Mouse (Mus musculus) liver, embryonic 12.5 days (tissue): Measurements from ENCODE around the gene Trnau1ap. TPM values are rescaled to one million over a fixed set of nuclear protein-coding genes. Genes with fewer than 3 reads are reported as not detected.
A peak's percentile ranks its signal among the peaks of the same experiment; 100 is the strongest.

Experiments used
- ATAC-seq: fragments of 200-750 bp; cut with Nextera tagmentation; 2 replicates; pipeline ENCODE4 v1.8.0; 2017; ENCODE audit warnings: moderate number of reproducible peaks, mild to moderate bottlenecking, moderate library complexity
- H3K27ac ChIP-seq: fragments of 300-500 bp; sonication (generic); 2 replicates; pipeline ENCODE4 v1.5.1; 2016; ENCODE audit warnings: mild to moderate bottlenecking
- H3K27me3 ChIP-seq: fragments of 300-500 bp; sonication (generic); replicated peaks from 2 replicates; pipeline ENCODE4 v1.6.1; 2016; ENCODE audit warnings: mild to moderate bottlenecking, moderate library complexity
- H3K36me3 ChIP-seq: fragments of 300-500 bp; sonication (generic); 2 replicates; pipeline ENCODE4 v1.6.1; 2016; ENCODE audit warnings: mild to moderate bottlenecking, moderate library complexity
- H3K4me1 ChIP-seq: fragments of 300-500 bp; sonication (generic); 2 replicates; pipeline ENCODE4 v1.6.1; 2016
- H3K4me2 ChIP-seq: fragments of 300-500 bp; sonication (generic); 2 replicates; pipeline ENCODE4 v1.6.1; 2016; ENCODE audit warnings: mild to moderate bottlenecking, moderate library complexity
- H3K4me3 ChIP-seq: fragments of 300-500 bp; sonication (generic); 2 replicates; pipeline ENCODE4 v1.5.1; 2016; ENCODE audit warnings: mild to moderate bottlenecking, moderate library complexity
- H3K9ac ChIP-seq: fragments of 300-500 bp; sonication (generic); 2 replicates; pipeline ENCODE4 v1.6.1; 2016; ENCODE audit warnings: mild to moderate bottlenecking, moderate library complexity
- H3K9me3 ChIP-seq: fragments of 300-500 bp; sonication (generic); replicated peaks from 2 replicates; pipeline ENCODE4 v1.6.1; 2016; ENCODE audit warnings: mild to moderate bottlenecking, moderate library complexity
- WGBS: fragments of 180-500 bp; shearing (Covaris S2); methylation state at CpG from one replicate; pipeline ENCODE4 v1.1.7; 2016; ENCODE audit not compliant: insufficient replicate concordance; 5-methylcytosine and 5-hydroxymethylcytosine counted together
- polyA plus RNA-seq: library from polyadenylated mRNA; unstranded; fragments of >200 nt; fragmentation: Nextera tagmentation; extraction: Ambion mirVana; gene quantifications from 2 replicates; pipeline ENCODE4 v1.2.1, GENCODE M21; 2016

Gene Trnau1ap
- polyA plus RNA-seq, 1 experiment from 2014 or later, result 50.8 TPM

DNA sequence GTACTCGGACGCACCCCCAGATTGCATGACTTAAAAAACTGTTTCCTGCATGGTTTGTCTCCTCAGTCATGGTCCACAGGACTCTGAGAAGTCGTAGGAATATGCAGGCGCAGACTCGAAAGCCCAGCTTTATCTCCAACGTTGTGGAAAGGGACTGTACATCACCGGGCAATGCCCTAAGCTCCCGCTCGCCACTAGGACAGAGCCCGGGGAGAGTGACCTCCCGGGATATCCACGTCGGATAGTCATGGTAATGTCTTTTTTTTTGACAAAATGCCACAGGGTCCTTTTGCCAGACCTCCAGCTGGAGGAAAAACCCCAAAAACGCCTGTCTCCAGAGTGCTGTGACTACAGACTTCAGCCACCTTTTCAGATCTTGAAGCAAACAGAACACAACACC, 23.4 kb upstream of the Trnau1ap start:
- H3K4me1 ChIP-seq, result peaks cover 56% of the 10 kb centered on the region
- H3K4me2 ChIP-seq, result peak overlapping the region; percentile 82
- H3K36me3 ChIP-seq, result peaks cover 48% of the 10 kb centered on the region
- H3K9ac ChIP-seq, result peak overlapping the region; percentile 94
- peak overlapping the region; percentile 97 for H3K27ac ChIP-seq
- no peaks in the 10 kb centered on the region for H3K9me3 ChIP-seq
- H3K4me3 ChIP-seq, result peak overlapping the region; percentile 78
- ATAC-seq, result no peak
- WGBS, result 0% methylated on average over 14 of the region's 14 CpGs
- no peaks in the 10 kb centered on the region for H3K27me3 ChIP-seq

- no peaks in the 10 kb centered on the region for H3K9me3 ChIP-seq
- peaks cover 36% of the 10 kb centered on the region for H3K36me3 ChIP-seq
- H3K4me1 ChIP-seq, result peaks cover 49% of the 10 kb centered on the region
- H3K9ac ChIP-seq, result peak overlapping the region; percentile 94
- no peaks in the 10 kb centered on the region for H3K27me3 ChIP-seq
- H3K4me3 ChIP-seq, result peak overlapping the region; percentile 78
- ATAC-seq, result no peak
- 8% methylated on average over 1 of the region's 1 CpGs for WGBS
- H3K27ac ChIP-seq, result peak overlapping the region; percentile 97
- H3K4me2 ChIP-seq, result peak overlapping the region; percentile 82
These were observed 22.1 kb upstream of the Trnau1ap start for GRCm38 (mm10) chr4:132351401-132351800.

DNA sequence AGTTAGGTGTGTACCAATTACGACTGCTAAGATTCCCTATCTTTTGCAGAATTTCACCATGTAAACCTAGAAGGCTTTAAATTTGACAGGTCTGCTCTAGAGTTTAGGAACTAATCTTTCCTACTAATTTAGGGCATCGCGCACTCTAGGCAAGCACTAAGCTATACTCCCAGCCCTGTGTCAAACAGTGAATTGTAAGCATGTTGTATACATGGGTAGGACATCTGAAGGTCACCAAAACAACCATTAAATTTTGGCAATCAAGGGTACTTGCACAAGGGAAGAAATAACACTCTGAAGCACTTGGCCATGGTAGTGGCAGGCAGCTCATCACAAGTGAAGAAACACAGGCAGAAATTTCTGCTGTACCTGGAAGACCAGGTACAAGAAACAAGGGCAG, 21.5 kb upstream of the Trnau1ap start:
- Histone ChIP-seq H3K36me3 (peaks cover 32% of the 10 kb centered on the region), H3K9me3 (no peaks in the 10 kb centered on the region), H3K4me1 (peaks cover 49% of the 10 kb centered on the region), H3K4me2 (peak overlapping the region; percentile 82), H3K27me3 (no peaks in the 10 kb centered on the region), H3K4me3 (peak overlapping the region; percentile 78; the same call in 1 of the 2 replicates), H3K9ac (peak overlapping the region; percentile 94; the same call in 1 of the 2 replicates), H3K27ac (peak overlapping the region; percentile 97)
- 40% methylated on average over 3 of the region's 3 CpGs for WGBS
- peak; percentile 13; the same call in 1 of the 2 replicates for ATAC-seq

GRCm38 (mm10) chr4:132350123-132350740, 20.9 kb upstream of the Trnau1ap start:
- peaks cover 32% of the 10 kb centered on the region for H3K36me3 ChIP-seq
- 25% methylated on average over 2 of the region's 2 CpGs for WGBS
- H3K9me3 ChIP-seq, result no peaks in the 10 kb centered on the region
- 0 out of 2 replicates have a peak overlapping the region, but pooled peaks have one; percentile 82 for H3K4me2 ChIP-seq
- peak; percentile 22 for ATAC-seq
- peak overlapping the region; percentile 97 for H3K27ac ChIP-seq
- peaks cover 45% of the 10 kb centered on the region for H3K4me1 ChIP-seq
- no peaks in the 10 kb centered on the region for H3K27me3 ChIP-seq
- no peak overlapping the region for H3K4me3 ChIP-seq
- H3K9ac ChIP-seq, result no peak overlapping the region

GRCm38 (mm10) chr4:132349495-132350122, 20.3 kb upstream of the Trnau1ap start:
- H3K4me3 ChIP-seq, result no peak overlapping the region
- H3K27ac ChIP-seq, result peak overlapping the region; percentile 97
- peaks cover 43% of the 10 kb centered on the region for H3K4me1 ChIP-seq
- H3K9me3 ChIP-seq, result no peaks in the 10 kb centered on the region
- ATAC-seq, result no peak
- H3K27me3 ChIP-seq, result no peaks in the 10 kb centered on the region
- WGBS, result 43% methylated on average over 3 of the region's 3 CpGs
- no peak overlapping the region for H3K4me2 ChIP-seq
- peaks cover 32% of the 10 kb centered on the region for H3K36me3 ChIP-seq
- no peak overlapping the region for H3K9ac ChIP-seq

- Histone ChIP-seq H3K4me3 (no peak overlapping the region), H3K9me3 (no peaks in the 10 kb centered on the region), H3K9ac (no peak overlapping the region), H3K4me1 (peaks cover 55% of the 10 kb centered on the region), H3K36me3 (peaks cover 34% of the 10 kb centered on the region), H3K27ac (0 out of 2 replicates have a peak overlapping the region, but pooled peaks have one; percentile 47), H3K27me3 (no peaks in the 10 kb centered on the region), H3K4me2 (no peak overlapping the region)
- 40% methylated on average over 3 of the region's 3 CpGs for WGBS
- no peak for ATAC-seq
These were observed 17.3 kb upstream of the Trnau1ap start for GRCm38 (mm10) chr4:132346661-132347060.

GRCm38 (mm10) chr4:132346261-132346660, 16.9 kb upstream of the Trnau1ap start:
- Histone ChIP-seq H3K36me3 (peaks cover 34% of the 10 kb centered on the region), H3K4me3 (no peak overlapping the region), H3K4me2 (peak overlapping the region; percentile 95; the same call in 1 of the 2 replicates), H3K27me3 (no peaks in the 10 kb centered on the region), H3K27ac (peak overlapping the region; percentile 47; the same call in 1 of the 2 replicates), H3K4me1 (peaks cover 55% of the 10 kb centered on the region), H3K9ac (0 out of 2 replicates have a peak overlapping the region, but pooled peaks have one; percentile 2), H3K9me3 (no peaks in the 10 kb centered on the region)
- 76% methylated on average over 4 of the region's 4 CpGs for WGBS
- ATAC-seq, result no peak

DNA sequence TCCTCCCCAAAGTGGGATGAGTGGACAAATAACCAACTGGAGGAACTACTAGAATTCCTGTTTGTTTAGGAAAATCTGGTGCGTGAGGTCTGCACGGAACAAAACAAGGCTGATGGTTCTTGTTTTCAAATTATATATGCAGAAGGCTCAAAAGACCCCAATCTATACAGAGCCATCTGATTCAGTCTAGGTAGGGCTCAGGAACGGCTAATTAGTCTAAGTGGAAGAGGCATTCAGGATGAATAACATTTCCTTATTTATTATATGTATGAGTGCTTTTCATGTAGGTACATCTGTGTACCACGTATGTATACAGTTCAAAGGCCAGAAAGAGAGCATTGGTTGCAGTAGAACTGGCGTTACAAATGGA, 16.5 kb upstream of the Trnau1ap start:
- no peak for ATAC-seq
- WGBS, result 37% methylated on average over 5 of the region's 5 CpGs
- H3K4me2 ChIP-seq, result peak overlapping the region; percentile 95
- peaks cover 34% of the 10 kb centered on the region for H3K36me3 ChIP-seq
- peaks cover 55% of the 10 kb centered on the region for H3K4me1 ChIP-seq
- H3K4me3 ChIP-seq, result peak overlapping the region; percentile 91
- H3K9me3 ChIP-seq, result no peaks in the 10 kb centered on the region
- H3K27ac ChIP-seq, result peak overlapping the region; percentile 47
- H3K9ac ChIP-seq, result peak overlapping the region; percentile 93
- no peaks in the 10 kb centered on the region for H3K27me3 ChIP-seq

GRCm38 (mm10) chr4:132345135-132345842, 16.0 kb upstream of the Trnau1ap start:
- no peaks in the 10 kb centered on the region for H3K9me3 ChIP-seq

DNA sequence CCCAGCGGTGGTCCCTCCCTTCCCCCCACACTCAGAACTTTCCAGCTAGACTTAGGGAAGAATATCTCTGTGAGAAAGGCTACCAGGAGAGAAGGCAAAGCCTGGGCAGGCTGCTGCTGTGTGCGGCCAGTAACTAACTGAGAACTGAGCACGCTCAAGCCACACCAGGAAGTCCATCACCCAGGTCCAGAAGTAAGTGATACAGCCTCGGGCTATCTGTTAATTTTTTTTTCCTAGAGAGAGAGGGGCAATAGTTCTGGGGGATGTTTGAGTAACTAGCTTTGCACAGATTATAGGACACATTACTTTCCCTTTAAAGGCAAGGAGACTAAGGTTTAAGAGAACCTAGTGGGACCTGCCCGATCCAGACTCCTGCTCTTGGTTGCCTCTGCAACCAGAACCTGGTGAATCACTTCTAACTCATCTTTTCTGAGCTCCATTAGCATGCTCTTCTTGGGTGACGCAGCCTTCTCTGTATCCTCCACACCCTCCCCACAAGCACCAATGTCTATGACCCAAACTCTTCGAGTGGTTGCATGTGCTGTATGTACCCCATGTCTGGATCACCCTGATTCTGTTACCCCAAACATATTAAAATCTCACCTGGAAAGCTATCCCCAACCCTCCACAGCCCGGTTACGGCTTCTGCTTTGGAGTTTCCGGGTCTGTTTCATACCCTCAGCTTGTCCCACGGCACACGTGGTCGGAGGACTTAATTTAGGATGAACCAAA, 15.2 kb upstream of the Trnau1ap start:
- Histone ChIP-seq H3K27ac (peak overlapping the region; percentile 88), H3K4me2 (peak overlapping the region; percentile 95)

More at GRCm38 (mm10) chr4:132345135-132345842, 16.0 kb upstream of the Trnau1ap start:
- Histone ChIP-seq H3K4me2 (peak overlapping the region; percentile 95), H3K27ac (peak overlapping the region; percentile 88), H3K36me3 (peaks cover 34% of the 10 kb centered on the region), H3K4me1 (peaks cover 53% of the 10 kb centered on the region), H3K27me3 (no peaks in the 10 kb centered on the region), H3K4me3 (peak overlapping the region; percentile 91), H3K9ac (peak overlapping the region; percentile 93)
- WGBS, result under 1% methylated on average over 77 of the region's 83 CpGs
- peak; percentile 80 for ATAC-seq

GRCm38 (mm10) chr4:132341451-132341850, 12.1 kb upstream of the Trnau1ap start:
- Histone ChIP-seq H3K9me3 (no peaks in the 10 kb centered on the region), H3K9ac (no peak overlapping the region; the same call in 1 of the 2 replicates), H3K4me3 (no peak overlapping the region), H3K27ac (no peak overlapping the region), H3K36me3 (peaks cover 65% of the 10 kb centered on the region), H3K27me3 (no peaks in the 10 kb centered on the region), H3K4me2 (0 out of 2 replicates have a peak overlapping the region, but pooled peaks have one; percentile 4), H3K4me1 (peaks cover 51% of the 10 kb centered on the region)
- 84% methylated on average over 3 of the region's 3 CpGs for WGBS
- no peak for ATAC-seq

More for the DNA sequence above, 15.2 kb upstream of the Trnau1ap start:
- Histone ChIP-seq H3K27me3 (no peaks in the 10 kb centered on the region), H3K9ac (peak overlapping the region; percentile 93), H3K36me3 (peaks cover 36% of the 10 kb centered on the region), H3K4me1 (peaks cover 53% of the 10 kb centered on the region), H3K4me3 (peak overlapping the region; percentile 91), H3K9me3 (no peaks in the 10 kb centered on the region)
- WGBS, result 3% methylated on average over 13 of the region's 13 CpGs
- peak; percentile 52 for ATAC-seq
